Mouse (Mus musculus) thymus, postnatal 10 days (tissue): ENCODE results near the gene Vmn2r100.

Experiments used
- DNase-seq, 2 experiments: peaks; one replicate each; pipeline ENCODE4 v3.0.0; 2021; ENCODE audit warnings: low spot score in 2 of 2

Vmn2r100 gene

GRCm38 (mm10) chr17:19504432-19504831, at the start of gene Vmn2r100:
TSS of gene Vmn2r100 (plus strand) at chr17:19504732.
- DNase-seq = no peak

GRCm38 (mm10) chr17:19482866-19483265, 21.7 kb upstream of the Vmn2r100 start:
- no peak for DNase-seq

- DNase-seq = no peak
These were observed 72.4 kb downstream of the Vmn2r100 start, which contains the start of gene Vmn2r101 for GRCm38 (mm10) chr17:19576927-19577326. TSS of gene Vmn2r101 (plus strand) at chr17:19577227.
